Mouse (Mus musculus): ENCODE results near the gene Timp2.

Timp2 gene

GRCm38 (mm10) chr11:118289562-118289961, 66.0 kb downstream of the Timp2 start:
- peak in 1 of 2 experiments; percentile 5 for DNase-seq

DNA sequence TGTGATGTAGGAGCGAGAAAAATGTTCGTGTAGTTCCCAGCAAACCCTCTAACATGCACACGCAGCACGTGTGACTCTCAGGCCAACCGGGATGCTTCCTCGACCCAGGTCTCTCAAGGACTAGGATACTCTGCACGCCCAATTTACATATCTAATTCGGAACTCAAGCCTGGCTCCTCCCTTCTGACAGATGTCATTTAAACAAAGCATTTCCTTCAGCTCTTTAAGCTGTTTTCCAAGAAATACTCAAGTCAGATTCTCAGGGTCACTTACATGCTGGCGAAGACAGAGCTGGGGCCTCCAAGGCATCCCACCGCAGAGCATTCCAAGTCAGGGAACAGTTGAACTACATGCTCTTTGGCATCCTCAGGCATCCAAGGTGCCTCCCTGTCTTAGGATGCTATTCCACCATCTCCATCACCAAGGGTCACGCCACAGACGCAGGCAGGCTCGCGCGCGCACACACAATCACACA, 66.5 kb downstream of the Timp2 start:
- peak in 1 of 2 experiments; percentile 30 for DNase-seq

GRCm38 (mm10) chr11:118287573-118287972, 68.0 kb downstream of the Timp2 start:
- DNase-seq = peak in 1 of 2 experiments; percentile 51

DNA sequence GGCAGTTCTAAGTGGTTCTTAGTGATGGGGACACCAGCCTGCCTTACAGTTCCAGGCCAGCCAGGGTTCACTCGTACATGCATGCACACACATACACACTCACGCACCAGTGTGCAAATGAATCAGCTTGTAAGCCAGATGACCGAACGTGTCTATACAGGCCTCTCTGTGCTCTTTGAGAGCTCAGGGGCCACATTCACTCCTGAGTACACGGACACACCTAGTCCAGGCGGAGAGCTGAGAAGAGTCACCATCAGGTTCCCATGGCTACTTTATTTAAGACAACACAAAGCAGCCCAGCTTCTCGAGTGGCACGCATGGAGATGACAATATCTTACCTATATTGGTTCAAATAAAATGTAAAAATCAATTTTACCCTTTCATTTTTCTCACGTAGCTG, 69.1 kb downstream of the Timp2 start:
- DNase-seq = peak in 1 of 2 experiments; percentile 23

GRCm38 (mm10) chr11:118285791-118286190, 69.7 kb downstream of the Timp2 start:
- no peak for DNase-seq

DNA sequence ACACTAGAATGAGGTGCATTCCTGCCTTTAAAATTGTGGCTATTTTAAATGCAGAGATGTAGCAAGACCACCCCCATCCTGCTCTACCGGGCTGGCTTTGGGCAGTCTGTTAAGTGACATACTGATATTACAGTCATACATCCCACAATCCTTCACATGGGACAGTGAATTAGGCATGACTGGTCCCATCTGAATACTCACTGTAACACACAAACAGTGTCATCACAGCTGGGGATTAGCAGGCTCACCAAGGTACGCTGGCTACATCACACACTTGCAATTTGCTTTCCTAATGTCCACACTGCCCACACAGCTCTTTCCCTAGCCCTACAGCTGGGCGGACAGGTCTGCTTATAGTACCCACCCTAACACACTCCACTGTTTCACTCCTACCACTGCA, 75.3 kb downstream of the Timp2 start:
- DNase-seq = no peak

DNA sequence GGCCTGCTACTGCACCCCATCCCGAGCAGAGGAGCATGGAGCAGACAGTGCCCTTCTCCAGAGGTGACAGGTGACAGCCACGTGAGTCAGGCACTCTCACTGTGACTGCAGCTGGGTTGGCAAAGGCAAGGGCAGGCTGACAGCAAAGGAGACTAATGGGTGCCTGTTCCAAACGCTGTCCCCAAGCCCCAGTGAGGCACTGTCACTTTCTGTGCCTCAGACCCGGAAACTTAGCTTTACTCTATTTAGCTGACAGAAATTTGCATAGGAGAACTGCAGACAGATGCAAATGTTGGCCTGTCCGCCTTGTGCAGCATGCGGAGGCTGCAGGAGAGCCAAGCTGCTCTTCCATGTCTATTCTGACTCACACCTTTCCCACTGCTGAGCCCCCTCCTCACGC, 79.2 kb downstream of the Timp2 start:
- DNase-seq = no peak

DNA sequence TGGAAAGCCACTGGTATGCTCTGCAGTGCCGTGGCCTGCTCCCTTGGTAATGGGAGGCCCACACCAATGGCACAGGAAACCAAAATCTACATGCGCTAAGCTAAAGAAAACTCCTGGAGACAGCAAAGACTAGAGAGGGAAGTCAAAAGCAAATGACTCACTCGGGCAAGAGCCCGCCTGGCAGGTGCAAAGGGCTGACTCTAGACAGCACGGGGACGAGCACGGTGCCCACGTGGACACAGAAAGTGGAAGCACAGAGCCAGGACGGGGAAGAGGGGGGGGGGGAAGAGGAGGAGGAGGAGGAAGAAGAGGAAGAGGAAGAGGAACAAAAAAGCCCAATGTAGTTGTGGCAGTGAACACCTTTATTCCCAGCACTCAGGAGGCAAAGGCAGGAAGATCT, 80.4 kb downstream of the Timp2 start:
- no peak for DNase-seq

- peak in 1 of 2 experiments; percentile 50 for DNase-seq
These were observed 85.7 kb downstream of the Timp2 start for GRCm38 (mm10) chr11:118269827-118270226.

GRCm38 (mm10) chr11:118266666-118267046, 88.9 kb downstream of the Timp2 start:
- DNase-seq = no peak

DNA sequence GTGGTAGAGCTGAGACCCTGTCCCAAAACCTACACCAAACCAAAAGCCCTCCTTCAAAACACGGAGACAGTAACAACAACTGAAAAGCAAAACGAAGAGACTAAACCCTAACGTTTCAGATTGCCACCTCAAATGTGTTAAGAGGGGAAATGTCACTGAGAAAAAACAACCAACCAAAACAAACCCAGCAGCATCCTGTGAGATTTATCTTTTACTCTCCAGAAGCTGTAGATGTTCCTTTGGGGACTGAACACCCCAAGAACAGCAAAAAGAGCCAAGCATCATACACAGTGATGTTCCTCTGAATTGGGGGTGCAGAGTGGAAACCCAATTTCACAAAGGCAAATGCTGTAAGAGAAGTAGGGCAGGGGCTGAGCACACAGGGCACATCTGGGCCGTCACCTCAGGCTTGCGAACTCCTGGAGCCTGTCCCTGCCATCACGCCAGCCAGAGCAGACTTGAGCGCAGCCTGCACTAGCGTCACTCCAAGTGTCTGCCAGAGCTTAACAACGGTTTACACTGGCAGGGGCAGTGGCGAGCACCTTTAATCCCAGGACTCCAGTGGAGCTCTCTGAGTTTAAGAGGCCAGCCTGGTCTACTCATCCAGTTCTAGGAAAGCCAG, 89.4 kb downstream of the Timp2 start:
- no peak for DNase-seq

DNA sequence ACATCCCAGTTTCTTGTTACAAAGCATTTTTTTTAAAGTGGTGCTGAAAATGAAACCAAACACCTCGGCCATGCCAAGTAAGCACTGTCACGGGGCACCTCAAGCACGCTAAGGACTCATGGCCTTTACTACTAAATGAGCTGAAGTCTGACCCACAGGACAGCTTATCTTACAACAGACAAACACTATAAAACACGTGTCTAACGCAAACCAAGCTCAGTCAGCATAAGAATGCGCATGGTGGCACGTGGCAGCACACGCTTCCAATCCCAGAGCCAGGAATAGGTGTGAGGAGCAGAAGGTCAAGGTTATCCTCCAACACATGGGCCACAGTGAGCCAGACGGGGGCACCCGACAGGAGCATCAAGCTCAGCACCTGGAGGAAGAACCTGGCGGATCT, 89.9 kb downstream of the Timp2 start:
- peak in 1 of 2 experiments; percentile 39 for DNase-seq

DNA sequence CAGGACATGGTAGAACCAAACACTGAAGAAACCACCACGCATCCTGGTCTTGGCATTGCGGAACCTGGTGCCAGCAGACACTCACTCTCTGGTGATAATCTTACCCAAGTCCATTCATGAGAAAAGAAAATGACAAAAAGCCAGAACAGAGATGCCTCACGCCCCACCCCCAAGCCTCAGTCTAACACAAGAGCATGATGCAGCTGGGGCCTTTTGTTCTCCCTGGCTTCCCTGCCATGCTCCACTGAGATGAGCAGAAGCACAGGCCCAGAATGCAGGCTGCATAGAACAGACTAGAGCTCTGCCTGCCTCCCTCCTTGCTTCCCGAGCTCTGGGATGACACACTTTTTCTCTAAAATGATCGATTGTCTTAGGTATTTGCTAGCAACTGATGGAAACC, 92.4 kb downstream of the Timp2 start:
- no peak for DNase-seq

DNA sequence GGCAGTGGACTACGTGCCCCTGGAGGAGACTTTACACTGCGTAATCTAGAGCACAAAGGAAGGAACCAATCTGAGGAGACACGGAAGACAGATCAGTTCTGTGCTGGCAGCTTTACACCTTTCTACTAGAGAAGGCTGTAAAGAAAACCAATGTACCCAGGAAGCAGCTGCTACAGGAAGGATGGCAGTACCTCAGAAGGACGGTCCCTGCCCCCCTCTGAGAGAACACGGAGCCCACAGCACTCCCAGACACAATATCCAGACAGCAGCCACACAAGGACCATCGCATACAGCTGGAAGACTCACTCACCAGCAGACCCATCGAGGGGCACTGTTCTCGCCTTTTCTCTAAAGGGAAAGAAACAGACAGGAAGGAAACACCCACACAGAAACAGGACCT, 95.5 kb downstream of the Timp2 start:
- DNase-seq = no peak

DNA sequence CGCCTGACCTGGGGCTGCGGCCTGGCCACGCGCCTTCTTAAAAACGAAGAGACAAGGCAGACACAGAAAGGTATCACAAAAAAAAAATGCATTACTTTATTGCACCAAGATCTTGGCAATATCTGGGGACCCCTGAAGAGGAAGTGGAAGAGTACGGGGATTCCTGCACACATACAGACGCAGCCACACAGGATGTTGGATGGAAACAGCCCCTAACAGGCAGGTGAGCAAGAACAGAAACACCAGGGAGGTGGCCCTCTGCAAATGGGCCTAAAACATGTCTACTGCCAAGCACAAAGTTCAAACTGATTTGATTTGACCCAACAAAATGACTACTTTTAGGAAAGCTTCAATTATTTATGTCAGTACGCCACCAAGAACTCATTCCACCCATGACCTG, 96.0 kb downstream of the Timp2 start:
- no peak for DNase-seq

DNA sequence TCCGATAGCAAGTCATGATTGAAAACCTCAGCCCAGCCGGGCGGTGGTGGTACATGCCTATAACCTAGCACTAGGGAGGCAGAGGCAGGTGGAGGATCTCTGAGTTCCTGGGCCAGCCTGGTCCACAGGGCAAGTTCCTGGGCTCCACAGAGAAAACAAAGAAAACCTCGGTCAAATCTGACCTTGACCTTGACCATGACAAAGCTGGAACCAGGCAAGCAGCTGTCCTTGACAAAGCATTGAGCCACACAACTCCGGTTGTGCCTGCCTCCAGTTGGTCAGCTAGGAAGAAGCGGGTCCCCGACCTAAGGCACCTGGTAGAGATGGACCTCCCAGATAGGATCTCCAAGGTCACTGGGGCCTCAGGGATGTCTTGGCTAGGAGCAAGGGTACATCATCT, 99.2 kb downstream of the Timp2 start:
- peak in 1 of 2 experiments; percentile 39 for DNase-seq

GRCm38 (mm10) chr11:118254159-118254951, 101.2 kb downstream of the Timp2 start:
- peak; percentile 79 to 88 for DNase-seq

DNA sequence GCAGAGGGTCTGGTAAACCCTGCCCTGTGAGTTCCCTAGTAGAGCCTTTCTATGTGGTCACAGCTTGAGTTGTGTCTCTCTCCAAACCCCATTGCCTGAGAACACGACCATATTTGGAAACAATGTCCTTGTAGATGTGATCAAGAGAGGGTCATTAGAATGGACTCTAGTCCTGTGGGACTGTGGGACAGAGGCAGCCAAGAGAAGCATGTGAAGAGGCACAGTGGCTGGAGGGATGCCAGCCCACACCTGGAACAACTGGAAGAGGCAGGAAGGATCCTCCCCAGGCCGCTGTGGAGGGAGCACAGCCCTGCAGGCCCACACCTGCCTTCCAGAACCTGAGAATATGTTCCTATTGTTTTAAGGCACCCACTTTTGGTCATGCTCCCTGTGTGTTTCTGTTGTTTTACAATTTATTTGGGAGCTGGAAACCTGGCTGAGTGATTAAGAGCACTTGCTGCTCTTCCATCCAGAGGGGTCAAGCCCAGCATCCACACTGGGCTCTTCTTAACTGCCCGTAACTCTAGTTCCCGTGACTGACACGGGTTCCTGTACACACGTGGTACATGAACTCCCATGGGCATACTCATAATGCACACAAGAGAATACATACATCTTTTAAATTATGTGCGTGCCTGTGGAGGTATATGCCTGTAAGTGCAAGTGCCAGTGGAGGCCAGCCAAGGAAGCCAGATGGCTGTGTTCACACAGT, 101.9 kb downstream of the Timp2 start:
- DNase-seq = peak in 1 of 2 experiments; percentile 63

Data from kidney, postnatal 25 days (tissue).